Mouse (Mus musculus): ENCODE results near the gene Heg1. TPM values are rescaled to one million over a fixed set of nuclear protein-coding genes. Genes with fewer than 3 reads are reported as not detected.

Gene Heg1
- polyA plus RNA-seq, 1 experiment from 2014 or later = 4.6 TPM

DNA sequence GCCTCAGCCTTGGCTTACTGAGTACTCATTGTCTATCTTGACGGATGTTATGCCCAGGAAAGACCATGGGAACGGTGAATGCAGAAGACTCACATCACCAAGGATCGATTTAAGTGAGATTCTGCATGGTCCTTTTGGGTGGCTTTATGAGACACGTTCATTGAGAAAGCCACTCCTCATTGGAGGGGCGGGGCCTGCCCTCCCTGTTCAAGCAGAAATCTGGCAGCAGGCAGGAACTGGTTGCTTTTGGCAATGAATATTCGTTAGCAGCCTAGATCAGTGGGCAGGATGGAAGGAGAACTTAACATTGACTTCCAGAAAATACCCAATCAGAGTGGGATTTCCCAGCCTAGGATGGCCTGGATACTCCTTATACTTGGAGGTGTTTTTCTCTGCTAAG is 56.2 kb downstream of the Heg1 start:
- Histone ChIP-seq H3K9me3 (replicated peaks; ENCODE audit: control insufficient read depth, low read length) (no peaks in the 10 kb centered on the region), H3K4me2 (ENCODE audit: low read depth, low read length) (no peak overlapping the region), H3K36me3 (ENCODE audit: control insufficient read depth, insufficient read depth) (no peaks in the 10 kb centered on the region), H3K4me3 (ENCODE audit: low read depth, low read length) (no peak overlapping the region), H3K27ac (ENCODE audit: low read length) (no peak overlapping the region), H3K4me1 (ENCODE audit: control insufficient read depth, low read depth, low read length) (no peaks in the 10 kb centered on the region), H3K9ac (ENCODE audit: low read depth, low read length) (no peak overlapping the region), H3K27me3 (ENCODE audit: control insufficient read depth, insufficient read depth, low read depth, low read length) (no peaks in the 10 kb centered on the region)
- 56% methylated on average over 6 of the region's 6 CpGs for WGBS (ENCODE audit: insufficient replicate concordance)
- ATAC-seq (ENCODE audit: low read depth) = no peak

DNA sequence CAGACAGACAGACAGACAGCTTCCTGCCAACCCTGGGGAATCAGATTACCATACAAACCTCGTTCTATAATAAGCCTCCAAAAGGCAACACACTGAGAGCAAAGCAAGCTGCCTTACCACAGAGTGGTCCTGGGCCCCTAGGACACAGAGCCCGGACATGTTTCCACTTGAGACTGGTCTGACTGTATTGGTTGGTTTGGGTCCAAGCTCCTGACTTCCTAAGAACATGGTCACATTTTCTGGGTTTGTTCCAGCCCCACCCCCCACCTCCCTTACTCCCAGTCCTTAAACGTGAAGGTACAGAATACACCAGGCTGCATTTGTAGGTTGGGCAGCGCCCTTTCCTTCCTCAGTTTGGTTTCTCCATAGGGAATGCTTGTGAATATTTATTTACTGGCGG is 57.6 kb downstream of the Heg1 start:
- WGBS (ENCODE audit: insufficient replicate concordance) = 58% methylated on average over 5 of the region's 5 CpGs
- no peaks in the 10 kb centered on the region for H3K36me3 ChIP-seq (ENCODE audit: control insufficient read depth, insufficient read depth)
- H3K4me2 ChIP-seq (ENCODE audit: low read depth, low read length) = no peak overlapping the region
- no peak overlapping the region for H3K4me3 ChIP-seq (ENCODE audit: low read depth, low read length)
- ATAC-seq (ENCODE audit: low read depth) = no peak
- no peak overlapping the region for H3K27ac ChIP-seq (ENCODE audit: low read length)
- no peaks in the 10 kb centered on the region for H3K27me3 ChIP-seq (ENCODE audit: control insufficient read depth, insufficient read depth, low read depth, low read length)
- H3K9me3 ChIP-seq (replicated peaks; ENCODE audit: control insufficient read depth, low read length) = no peaks in the 10 kb centered on the region
- H3K4me1 ChIP-seq (ENCODE audit: control insufficient read depth, low read depth, low read length) = no peaks in the 10 kb centered on the region
- H3K9ac ChIP-seq (ENCODE audit: low read depth, low read length) = no peak overlapping the region

DNA sequence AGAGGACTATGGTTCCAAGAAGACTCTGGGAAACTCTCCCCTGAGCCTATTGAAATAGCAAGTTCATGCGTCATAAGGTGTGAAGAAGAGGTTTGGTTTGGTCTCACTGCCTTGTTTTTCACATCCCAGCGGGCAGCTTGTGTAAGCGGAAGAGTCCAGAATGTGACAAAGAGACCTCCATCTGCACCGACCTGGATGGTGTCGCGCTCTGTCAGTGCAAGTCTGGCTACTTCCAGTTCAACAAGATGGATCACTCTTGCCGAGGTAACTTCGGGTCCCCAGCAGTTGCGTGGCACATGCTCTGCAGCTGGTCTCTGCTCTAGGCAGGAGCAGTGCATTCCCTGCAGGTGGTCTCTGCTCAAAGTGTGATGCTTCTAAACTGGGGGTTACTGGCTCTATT is 58.1 kb downstream of the Heg1 start:
- no peaks in the 10 kb centered on the region for H3K4me1 ChIP-seq (ENCODE audit: control insufficient read depth, low read depth, low read length)
- no peak overlapping the region for H3K4me3 ChIP-seq (ENCODE audit: low read depth, low read length)
- H3K36me3 ChIP-seq (ENCODE audit: control insufficient read depth, insufficient read depth) = no peaks in the 10 kb centered on the region
- ATAC-seq (ENCODE audit: low read depth) = no peak
- 76% methylated on average over 9 of the region's 9 CpGs for WGBS (ENCODE audit: insufficient replicate concordance)
- no peak overlapping the region for H3K4me2 ChIP-seq (ENCODE audit: low read depth, low read length)
- no peak overlapping the region for H3K9ac ChIP-seq (ENCODE audit: low read depth, low read length)
- no peak overlapping the region for H3K27ac ChIP-seq (ENCODE audit: low read length)
- no peaks in the 10 kb centered on the region for H3K27me3 ChIP-seq (ENCODE audit: control insufficient read depth, insufficient read depth, low read depth, low read length)
- no peaks in the 10 kb centered on the region for H3K9me3 ChIP-seq (replicated peaks; ENCODE audit: control insufficient read depth, low read length)

DNA sequence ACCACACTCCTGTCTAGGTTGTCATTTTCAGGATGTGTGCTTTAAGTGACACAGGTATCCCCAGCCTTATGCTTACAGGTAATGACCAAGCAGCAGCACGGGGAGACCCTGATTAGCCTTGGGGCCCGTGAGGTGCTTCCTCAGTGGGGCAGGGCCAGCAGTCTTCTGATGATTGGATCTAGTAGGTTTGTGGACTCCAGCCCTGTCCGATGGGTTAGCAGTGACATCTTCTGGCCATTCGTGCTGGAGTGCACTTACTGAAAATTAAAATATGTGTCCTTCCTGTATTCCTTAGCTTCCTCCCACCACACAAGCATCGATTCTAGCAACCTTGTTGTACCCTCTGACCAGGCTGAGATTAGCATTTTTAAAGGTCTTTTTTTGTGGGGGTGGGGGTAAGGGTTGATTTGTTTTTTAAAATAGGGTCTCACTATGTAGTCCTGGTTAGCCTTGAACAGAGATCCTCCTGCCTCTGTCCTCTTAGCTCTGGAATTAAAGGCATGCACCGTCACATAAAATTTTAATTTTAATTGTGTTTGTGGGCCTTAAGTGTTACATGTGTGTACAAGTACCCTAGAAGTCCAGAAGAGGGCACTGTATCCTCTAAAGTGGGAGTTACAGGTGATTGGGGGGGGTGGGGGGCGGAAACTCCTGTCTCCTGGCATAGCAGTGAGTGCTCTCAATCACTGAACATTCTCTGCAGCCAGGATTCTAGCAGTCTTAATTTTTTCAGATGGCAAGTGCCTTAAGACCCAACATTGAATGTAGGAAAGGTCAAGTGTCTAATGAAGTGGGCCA is 60.7 kb downstream of the Heg1 start:
- H3K9me3 ChIP-seq (replicated peaks; ENCODE audit: control insufficient read depth, low read length) = no peaks in the 10 kb centered on the region
- H3K4me2 ChIP-seq (ENCODE audit: low read depth, low read length) = no peak overlapping the region
- ATAC-seq (ENCODE audit: low read depth) = no peak
- H3K36me3 ChIP-seq (ENCODE audit: control insufficient read depth, insufficient read depth) = no peaks in the 10 kb centered on the region
- no peak overlapping the region for H3K4me3 ChIP-seq (ENCODE audit: low read depth, low read length)
- H3K9ac ChIP-seq (ENCODE audit: low read depth, low read length) = no peak overlapping the region
- H3K27ac ChIP-seq (ENCODE audit: low read length) = no peak overlapping the region
- WGBS (ENCODE audit: insufficient replicate concordance) = 36% methylated on average over 7 of the region's 7 CpGs
- no peaks in the 10 kb centered on the region for H3K4me1 ChIP-seq (ENCODE audit: control insufficient read depth, low read depth, low read length)
- H3K27me3 ChIP-seq (ENCODE audit: control insufficient read depth, insufficient read depth, low read depth, low read length) = no peaks in the 10 kb centered on the region

DNA sequence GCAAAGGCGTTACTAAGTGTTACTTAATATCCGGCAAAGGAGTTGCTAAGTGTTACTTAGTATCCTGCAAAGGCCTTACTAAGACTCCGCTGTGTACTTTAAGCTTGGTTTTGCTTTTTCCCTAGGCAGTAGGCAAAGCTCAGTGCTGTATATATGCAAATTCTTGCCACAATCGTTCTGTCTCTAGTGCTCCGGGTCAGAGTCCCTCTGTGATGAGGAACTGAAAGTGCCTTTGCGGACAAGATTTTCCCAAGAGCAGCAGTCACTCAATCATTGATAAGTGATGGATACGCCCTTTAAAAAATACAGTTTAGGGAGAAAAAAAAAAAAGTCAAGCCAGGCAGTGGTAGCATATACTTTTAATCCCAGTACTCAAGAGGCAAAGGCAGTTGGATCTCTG is 61.3 kb downstream of the Heg1 start:
- H3K36me3 ChIP-seq (ENCODE audit: control insufficient read depth, insufficient read depth) = no peaks in the 10 kb centered on the region
- no peak overlapping the region for H3K4me2 ChIP-seq (ENCODE audit: low read depth, low read length)
- no peak overlapping the region for H3K9ac ChIP-seq (ENCODE audit: low read depth, low read length)
- no peak overlapping the region for H3K27ac ChIP-seq (ENCODE audit: low read length)
- WGBS (ENCODE audit: insufficient replicate concordance) = 54% methylated on average over 7 of the region's 7 CpGs
- no peak overlapping the region for H3K4me3 ChIP-seq (ENCODE audit: low read depth, low read length)
- 0 out of 2 replicates have a peak, but pooled peaks have one; percentile 21 for ATAC-seq (ENCODE audit: low read depth)
- H3K9me3 ChIP-seq (replicated peaks; ENCODE audit: control insufficient read depth, low read length) = no peaks in the 10 kb centered on the region
- H3K4me1 ChIP-seq (ENCODE audit: control insufficient read depth, low read depth, low read length) = no peaks in the 10 kb centered on the region
- H3K27me3 ChIP-seq (ENCODE audit: control insufficient read depth, insufficient read depth, low read depth, low read length) = no peaks in the 10 kb centered on the region

DNA sequence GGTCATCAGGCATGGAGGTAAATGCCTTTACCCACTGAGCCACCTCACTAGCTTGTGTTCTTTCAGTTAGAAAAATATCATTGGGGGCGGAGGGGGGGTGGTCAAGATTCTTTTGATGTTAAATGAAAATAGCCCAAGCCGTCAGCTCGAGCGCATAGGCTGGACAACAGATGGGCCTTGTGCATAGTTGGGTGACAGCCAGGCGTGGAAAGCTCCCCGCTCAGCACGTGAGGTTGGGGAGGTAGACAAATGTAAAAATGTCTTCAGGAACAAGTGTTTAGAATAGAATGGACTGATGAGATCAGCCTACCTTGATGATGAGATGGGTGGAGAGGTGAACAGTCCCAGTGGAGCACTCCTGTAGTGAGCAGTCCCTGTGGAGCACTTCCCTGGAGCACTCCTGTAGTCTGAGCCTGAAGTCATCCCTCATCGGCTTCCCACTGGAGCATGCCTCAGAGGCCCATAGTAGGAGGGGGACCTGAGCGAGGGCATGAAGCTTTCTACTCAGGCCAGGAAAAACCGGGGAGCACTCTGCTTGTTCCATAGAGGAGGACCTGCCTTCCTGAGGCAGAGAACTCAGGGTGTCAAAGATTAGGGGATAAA is 62.0 kb downstream of the Heg1 start:
- no peak for ATAC-seq (ENCODE audit: low read depth)
- Histone ChIP-seq H3K4me1 (ENCODE audit: control insufficient read depth, low read depth, low read length) (peaks cover 3% of the 10 kb centered on the region; the same call in 1 of the 2 replicates), H3K27me3 (ENCODE audit: control insufficient read depth, insufficient read depth, low read depth, low read length) (no peaks in the 10 kb centered on the region), H3K9me3 (replicated peaks; ENCODE audit: control insufficient read depth, low read length) (no peaks in the 10 kb centered on the region), H3K9ac (ENCODE audit: low read depth, low read length) (no peak overlapping the region), H3K27ac (ENCODE audit: low read length) (no peak overlapping the region), H3K4me2 (ENCODE audit: low read depth, low read length) (no peak overlapping the region), H3K36me3 (ENCODE audit: control insufficient read depth, insufficient read depth) (no peaks in the 10 kb centered on the region), H3K4me3 (ENCODE audit: low read depth, low read length) (no peak overlapping the region)
- WGBS (ENCODE audit: insufficient replicate concordance) = 73% methylated on average over 10 of the region's 10 CpGs

DNA sequence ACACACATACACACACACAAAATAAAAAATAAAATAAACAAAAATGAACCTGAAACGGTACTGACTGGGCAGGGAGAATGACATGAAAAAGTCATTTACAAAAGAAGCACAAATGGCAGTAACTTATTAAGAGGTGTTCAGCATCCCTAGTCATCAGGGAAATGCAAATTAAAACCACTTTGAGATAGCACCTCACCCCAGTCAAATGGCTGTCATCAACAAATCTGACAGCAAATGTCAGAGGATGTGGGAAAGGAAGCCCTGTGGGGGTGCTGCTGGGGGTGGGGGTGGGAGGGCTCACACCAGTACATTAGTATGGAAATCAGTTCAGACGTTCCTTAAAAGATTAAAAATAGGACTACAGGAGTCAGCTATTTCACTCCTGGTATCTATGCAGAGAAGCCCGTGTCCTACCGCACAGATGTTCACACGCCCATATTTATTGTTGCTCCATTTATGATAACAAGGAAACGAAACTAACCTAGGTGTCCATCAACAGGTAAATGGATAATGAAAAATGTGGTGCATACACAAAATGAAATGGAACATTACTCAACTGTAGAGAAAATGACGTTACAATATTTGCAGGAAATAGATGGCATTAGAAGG is 63.3 kb downstream of the Heg1 start:
- Histone ChIP-seq H3K36me3 (ENCODE audit: control insufficient read depth, insufficient read depth) (no peaks in the 10 kb centered on the region), H3K27me3 (ENCODE audit: control insufficient read depth, insufficient read depth, low read depth, low read length) (no peaks in the 10 kb centered on the region), H3K9ac (ENCODE audit: low read depth, low read length) (no peak overlapping the region), H3K4me3 (ENCODE audit: low read depth, low read length) (no peak overlapping the region), H3K4me2 (ENCODE audit: low read depth, low read length) (no peak overlapping the region), H3K27ac (ENCODE audit: low read length) (no peak overlapping the region), H3K9me3 (replicated peaks; ENCODE audit: control insufficient read depth, low read length) (no peaks in the 10 kb centered on the region), H3K4me1 (ENCODE audit: control insufficient read depth, low read depth, low read length) (peaks cover 3% of the 10 kb centered on the region; the same call in 1 of the 2 replicates)
- ATAC-seq (ENCODE audit: low read depth) = no peak
- WGBS (ENCODE audit: insufficient replicate concordance) = 30% methylated on average over 7 of the region's 7 CpGs

DNA sequence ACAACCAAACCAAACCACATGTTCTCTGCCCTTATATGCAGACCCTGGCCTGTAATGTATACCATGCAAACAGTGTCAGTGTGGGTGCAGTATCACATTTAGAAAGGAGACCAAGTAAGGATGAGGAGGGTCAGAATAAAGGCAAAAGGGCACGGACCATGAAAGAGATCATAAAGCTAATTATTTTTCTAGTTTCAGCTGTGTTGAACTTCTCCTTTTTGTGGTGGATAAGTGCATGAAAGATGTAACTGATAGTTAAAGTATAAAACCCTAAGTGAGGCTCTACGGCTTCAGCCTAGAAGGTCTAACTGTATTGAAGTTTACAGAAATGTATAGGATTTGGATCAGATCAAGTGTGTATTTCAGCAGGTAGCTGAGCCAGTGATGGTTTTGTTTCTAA is 63.8 kb downstream of the Heg1 start:
- no peak overlapping the region for H3K9ac ChIP-seq (ENCODE audit: low read depth, low read length)
- peaks cover 3% of the 10 kb centered on the region; the same call in 1 of the 2 replicates for H3K4me1 ChIP-seq (ENCODE audit: control insufficient read depth, low read depth, low read length)
- H3K27me3 ChIP-seq (ENCODE audit: control insufficient read depth, insufficient read depth, low read depth, low read length) = no peaks in the 10 kb centered on the region
- no peak overlapping the region for H3K4me2 ChIP-seq (ENCODE audit: low read depth, low read length)
- no peaks in the 10 kb centered on the region for H3K9me3 ChIP-seq (replicated peaks; ENCODE audit: control insufficient read depth, low read length)
- 67% methylated on average over 2 of the region's 2 CpGs for WGBS (ENCODE audit: insufficient replicate concordance)
- no peak overlapping the region for H3K4me3 ChIP-seq (ENCODE audit: low read depth, low read length)
- no peak overlapping the region for H3K27ac ChIP-seq (ENCODE audit: low read length)
- ATAC-seq (ENCODE audit: low read depth) = no peak
- H3K36me3 ChIP-seq (ENCODE audit: control insufficient read depth, insufficient read depth) = no peaks in the 10 kb centered on the region; the same call in 1 of the 2 replicates

DNA sequence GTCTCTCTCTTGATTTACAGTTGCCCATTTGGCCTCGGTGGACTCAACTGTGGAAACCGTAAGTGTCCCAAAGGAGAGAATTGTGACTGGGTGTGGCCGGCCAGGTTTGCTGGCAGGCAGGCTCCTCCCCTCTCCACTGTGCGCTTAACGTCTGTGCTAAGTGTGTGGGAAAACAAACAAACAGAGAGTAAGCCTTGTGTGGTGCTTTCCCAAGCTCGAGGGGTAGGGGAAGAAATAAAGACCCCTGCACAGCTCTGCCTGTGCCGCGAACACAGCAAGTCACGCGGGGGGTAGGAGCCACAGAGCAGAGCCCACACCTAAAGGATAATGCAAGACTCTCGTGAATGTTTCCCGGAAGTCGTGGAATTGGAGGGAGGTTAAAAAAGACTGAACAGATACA is 67.0 kb downstream of the Heg1 start:
- Histone ChIP-seq H3K4me1 (ENCODE audit: control insufficient read depth, low read depth, low read length) (peaks cover 3% of the 10 kb centered on the region; the same call in 1 of the 2 replicates), H3K9ac (ENCODE audit: low read depth, low read length) (peak overlapping the region; percentile 38), H3K4me2 (ENCODE audit: low read depth, low read length) (peak overlapping the region; percentile 68), H3K27me3 (ENCODE audit: control insufficient read depth, insufficient read depth, low read depth, low read length) (no peaks in the 10 kb centered on the region), H3K27ac (ENCODE audit: low read length) (peak overlapping the region; percentile 72), H3K36me3 (ENCODE audit: control insufficient read depth, insufficient read depth) (no peaks in the 10 kb centered on the region; the same call in 1 of the 2 replicates), H3K4me3 (ENCODE audit: low read depth, low read length) (peak overlapping the region; percentile 45), H3K9me3 (replicated peaks; ENCODE audit: control insufficient read depth, low read length) (no peaks in the 10 kb centered on the region)
- peak; percentile 44 for ATAC-seq (ENCODE audit: low read depth)
- 14% methylated on average over 13 of the region's 13 CpGs for WGBS (ENCODE audit: insufficient replicate concordance)

Measured in liver, embryonic 16.5 days (tissue).